ENCODE assay signal across 13 mouse cellular contexts in genomic region chr3:89999830-90000229, GRCm38 (mm10). TPM values are rescaled to one million over a fixed set of nuclear protein-coding genes. Genes with fewer than 3 reads are reported as not detected.
A peak's percentile ranks its signal among the peaks of the same experiment; 100 is the strongest.
DNase-seq lines count a peak whose midpoint lies in the region; ATAC-seq and TF ChIP-seq lines count a peak whose summit lies in the region.
"Had no signal": no experiment of that assay in that cellular context is flagged by ENCODE, and none has a peak within 500 bp of the region (broad histone marks: within the 10 kb centered on the region; RNA-seq: fewer than 3 reads in every experiment).

No protein-coding gene starts in this region.

- DNase-seq in kidney, adult 2 months = no peak
- DNase-seq in kidney, postnatal 25 days = no peak
- peak; percentile 52 for DNase-seq in CH12.LX (ENCODE audit: extremely low read depth)
- no peak for DNase-seq in retina, embryonic 14.5 days (ENCODE audit: low spot score)
- DNase-seq in layer of hippocampus, adult 2 months (ENCODE audit: low spot score in 2 of 2) = no peak
- no peak for DNase-seq in gastrocnemius, postnatal 14 days
- DNase-seq: adrenal gland, adult 2 months; cerebellum, adult 9-11 months; kidney, postnatal 10 days; thymus, postnatal 4 days had no signal

- 71% methylated on average over 4 of the region's 4 CpGs for WGBS in kidney, adult 2 months
- 87% methylated on average over 4 of the region's 4 CpGs for WGBS in embryonic facial prominence, embryonic 12.5 days
- WGBS in liver, embryonic 15.5 days (ENCODE audit: insufficient replicate concordance) = 78% methylated on average over 4 of the region's 4 CpGs

- no peak for TF ChIP-seq POLR2A in kidney, adult 2 months (IDR thresholded peaks at IDR 0.05; ENCODE audit: low read depth, low read length)
- TF ChIP-seq POLR2A in CH12.LX (IDR thresholded peaks at IDR 0.05; ENCODE audit: low read depth, low read length) = no peak

- peaks cover 14% of the 10 kb centered on the region; the same call in 1 of the 2 replicates for H3K4me1 ChIP-seq in kidney, adult 2 months (ENCODE audit: control insufficient read depth, insufficient read depth, low read length)
- H3K4me1 ChIP-seq in CH12.LX (ENCODE audit: control insufficient read depth in 1 of 2, insufficient read depth in 2 of 2) = peaks cover 0 to 22% of the 10 kb centered on the region in 2 experiments; a peak in 2 of 4 replicates
- peaks cover 16% of the 10 kb centered on the region for H3K4me1 ChIP-seq in embryonic facial prominence, embryonic 12.5 days
- peaks cover 25% of the 10 kb centered on the region for H3K4me1 ChIP-seq in liver, embryonic 15.5 days (replicated peaks)

- peak overlapping the region; percentile 99; the same call in 1 of the 2 replicates for H3K9ac ChIP-seq in CH12.LX (ENCODE audit: insufficient read depth, low read depth)
- 0 out of 2 replicates have a peak overlapping the region, but pooled peaks have one; percentile 85 for H3K9ac ChIP-seq in embryonic facial prominence, embryonic 12.5 days
- H3K9ac ChIP-seq in liver, embryonic 15.5 days = 0 out of 2 replicates have a peak overlapping the region, but pooled peaks have one; percentile 75

- H3K27me3 ChIP-seq in kidney, adult 2 months (replicated peaks; ENCODE audit: control insufficient read depth, insufficient read depth, low read length) = no peaks in the 10 kb centered on the region
- H3K27me3 ChIP-seq in CH12.LX (replicated peaks) = no peaks in the 10 kb centered on the region
- H3K27me3 ChIP-seq in embryonic facial prominence, embryonic 12.5 days = no peaks in the 10 kb centered on the region
- H3K27me3 ChIP-seq in liver, embryonic 15.5 days = no peaks in the 10 kb centered on the region

- intact Hi-C loops in gastrocnemius, postnatal 14 days (cut with DNase I; ENCODE audit: low total_unique reads) = no loop called here

- peak overlapping the region; percentile 97 for H3K4me2 ChIP-seq in CH12.LX (ENCODE audit: insufficient read depth, low read depth, poor library complexity, severe bottlenecking)
- peak overlapping the region; percentile 78 for H3K4me2 ChIP-seq in embryonic facial prominence, embryonic 12.5 days (replicated peaks)
- peak overlapping the region; percentile 89 for H3K4me2 ChIP-seq in liver, embryonic 15.5 days

- peaks cover 25% of the 10 kb centered on the region for H3K79me2 ChIP-seq in CH12.LX (replicated peaks; ENCODE audit: control insufficient read depth, extremely low read depth, insufficient read depth, poor library complexity, severe bottlenecking)

- no peaks in the 10 kb centered on the region for H3K9me3 ChIP-seq in CH12.LX (replicated peaks; ENCODE audit: low read length)
- H3K9me3 ChIP-seq in embryonic facial prominence, embryonic 12.5 days = no peaks in the 10 kb centered on the region
- no peaks in the 10 kb centered on the region for H3K9me3 ChIP-seq in liver, embryonic 15.5 days (replicated peaks)

- dilution Hi-C loops in CH12.LX (cut with MboI; ENCODE audit: extremely low pct_ligation_motif_present, extremely low pct_unique_long_range_greater_than_20kb, low sequenced_read_pairs) = no loop called here

- ATAC-seq in embryonic facial prominence, embryonic 12.5 days (ENCODE audit: insufficient number of reproducible peaks, insufficient read depth, low FRiP score, low TSS enrichment) = no peak
- no peak for ATAC-seq in liver, embryonic 15.5 days (ENCODE audit: insufficient read depth)
- ATAC-seq: forebrain, embryonic 16.5 days had no signal

- H3K27ac ChIP-seq in kidney, adult 2 months (ENCODE audit: insufficient read depth, low read depth, low read length) = peak overlapping the region; percentile 93
- peak overlapping the region; percentile 82 for H3K27ac ChIP-seq in CH12.LX (ENCODE audit: insufficient read depth, low read depth)
- peak overlapping the region; percentile 98 for H3K27ac ChIP-seq in embryonic facial prominence, embryonic 12.5 days
- peak overlapping the region; percentile 84; the same call in 1 of the 2 replicates for H3K27ac ChIP-seq in liver, embryonic 15.5 days (replicated peaks)
- H3K27ac ChIP-seq in layer of hippocampus, adult 2 months = no peak overlapping the region; the same call in 1 of the 2 replicates

- no peak for TF ChIP-seq EP300 in CH12.LX (IDR thresholded peaks at IDR 0.05; ENCODE audit: low read length)

- peaks cover 2% of the 10 kb centered on the region; the same call in 1 of the 2 replicates for H3K36me3 ChIP-seq in kidney, adult 2 months (ENCODE audit: control insufficient read depth, insufficient read depth, low read length)
- peaks cover 42 to 65% of the 10 kb centered on the region in 2 experiments for H3K36me3 ChIP-seq in CH12.LX (replicated peaks in 1 of 2; ENCODE audit: control insufficient read depth in 1 of 2, insufficient read depth in 1 of 2, low read length in 1 of 2)
- H3K36me3 ChIP-seq in embryonic facial prominence, embryonic 12.5 days = peaks cover 45% of the 10 kb centered on the region
- H3K36me3 ChIP-seq in liver, embryonic 15.5 days (replicated peaks) = peaks cover 43% of the 10 kb centered on the region

- no peak for TF ChIP-seq RAD21 in CH12.LX (IDR thresholded peaks at IDR 0.05; ENCODE audit: low read depth, low read length)

- TF ChIP-seq CTCF in kidney, adult 2 months (conservative IDR thresholded peaks at IDR 0.05; ENCODE audit: insufficient read depth, insufficient read length, low read depth, low read length) = no peak
- TF ChIP-seq CTCF in CH12.LX (conservative IDR thresholded peaks at IDR 0.05 in 1 of 2, IDR thresholded peaks at IDR 0.05 in 1 of 2; ENCODE audit: low read depth in 2 of 2, low read length in 2 of 2) = no peak
- no peak for TF ChIP-seq CTCF in layer of hippocampus, adult 2 months (conservative IDR thresholded peaks at IDR 0.05)

- H3K4me3 ChIP-seq in kidney, adult 2 months (ENCODE audit: insufficient read depth, low read depth, low read length) = no peak overlapping the region
- H3K4me3 ChIP-seq in CH12.LX (replicated peaks in 1 of 3; ENCODE audit: low read depth in 2 of 3, low read length in 2 of 3, poor library complexity in 1 of 3) = peak overlapping the region in 1 of 3 experiments; percentile 94
- no peak overlapping the region for H3K4me3 ChIP-seq in embryonic facial prominence, embryonic 12.5 days
- peak overlapping the region; percentile 75; the same call in 1 of the 2 replicates for H3K4me3 ChIP-seq in liver, embryonic 15.5 days (replicated peaks)
- H3K4me3 ChIP-seq in layer of hippocampus, adult 2 months = no peak overlapping the region

- in situ Hi-C loops in CH12.LX (cut with MboI; ENCODE audit: low pct_ligation_motif_present, low pct_unique_long_range_greater_than_20kb, low sequenced_read_pairs) = no loop called here

TF ChIP-seq in CH12.LX, 34 proteins besides CTCF, POLR2A, EP300 and RAD21:
- no peak for TF ChIP-seq POLR2AphosphoS2 (IDR thresholded peaks at IDR 0.05; ENCODE audit: low read depth, low read length)
- TF ChIP-seq TCF12 (IDR thresholded peaks at IDR 0.05; ENCODE audit: low read depth, low read length) = no peak
- TF ChIP-seq JUN (IDR thresholded peaks at IDR 0.05; ENCODE audit: insufficient read depth, low read depth, low read length) = no peak
- TF ChIP-seq BHLHE40 (IDR thresholded peaks at IDR 0.05; ENCODE audit: low read depth, low read length) = peak; percentile 94

RNA-seq across cellular contexts. Expression of gene Hax1, which starts 1.2 kb away (rescaled TPM):
- polyA plus RNA-seq in kidney, adult 2 months (2012; rRNA removed) = 130 and 138 TPM in 2 replicates
- total RNA-seq in CH12.LX (2012; rRNA removed) (268 and 353 TPM in 2 replicates), CH12.LX (2014; rRNA removed) (294 and 302 TPM in 2 replicates)
- 304 and 319 TPM in 2 replicates for polyA plus RNA-seq in CH12.LX (2012; ENCODE audit: insufficient read length, low read depth)
- polyA plus RNA-seq in embryonic facial prominence, embryonic 12.5 days (2016; fragmentation: Nextera tagmentation; extraction: Ambion mirVana) = 172 and 173 TPM in 2 replicates
- polyA plus RNA-seq in liver, embryonic 15.5 days (2015; fragmentation: Nextera tagmentation; extraction: Ambion mirVana) = 118 and 124 TPM in 2 replicates
- 10 to 100 TPM; 89.8 to 91.8 TPM for total RNA-seq in layer of hippocampus, adult 2 months (2021)
- 10 to 100 TPM; 45.2 to 50.2 TPM for total RNA-seq in gastrocnemius, postnatal 14 days (2021)

RNA-seq across cellular contexts. Expression of gene Atp8b2, which starts 36.5 kb away (rescaled TPM):
- polyA plus RNA-seq in kidney, adult 2 months (2012; rRNA removed) = 21.9 and 23.5 TPM in 2 replicates
- total RNA-seq in CH12.LX (2012; rRNA removed) (35.8 and 51.8 TPM in 2 replicates), CH12.LX (2014; rRNA removed) (33.2 and 34.2 TPM in 2 replicates)
- polyA plus RNA-seq in CH12.LX (2012; ENCODE audit: insufficient read length, low read depth) = 31.3 and 44.4 TPM in 2 replicates
- polyA plus RNA-seq in embryonic facial prominence, embryonic 12.5 days (2016; fragmentation: Nextera tagmentation; extraction: Ambion mirVana) = 19.1 and 22.9 TPM in 2 replicates
- 1.3 and 1.7 TPM in 2 replicates for polyA plus RNA-seq in liver, embryonic 15.5 days (2015; fragmentation: Nextera tagmentation; extraction: Ambion mirVana)
- total RNA-seq in layer of hippocampus, adult 2 months (2021) = 10 to 100 TPM; 79.1 to 94.6 TPM
- total RNA-seq in gastrocnemius, postnatal 14 days (2021) = 10 to 100 TPM; 20.6 to 28.7 TPM

RNA-seq across cellular contexts. Expression of gene 4933434E20Rik, which starts 51.6 kb away (rescaled TPM):
- polyA plus RNA-seq in kidney, adult 2 months (2012; rRNA removed) = 53.0 and 56.2 TPM in 2 replicates
- total RNA-seq in CH12.LX (2012; rRNA removed) (89.5 and 92.2 TPM in 2 replicates), CH12.LX (2014; rRNA removed) (126 and 133 TPM in 2 replicates)
- 101 and 102 TPM in 2 replicates for polyA plus RNA-seq in CH12.LX (2012; ENCODE audit: insufficient read length, low read depth)
- 147 and 149 TPM in 2 replicates for polyA plus RNA-seq in embryonic facial prominence, embryonic 12.5 days (2016; fragmentation: Nextera tagmentation; extraction: Ambion mirVana)
- polyA plus RNA-seq in liver, embryonic 15.5 days (2015; fragmentation: Nextera tagmentation; extraction: Ambion mirVana) = 71.4 and 75.6 TPM in 2 replicates
- total RNA-seq in layer of hippocampus, adult 2 months (2021) = 100 to 1,000 TPM in 1 of 2 experiments, 10 to 100 TPM in 1; 89.6 to 101 TPM
- 10 to 100 TPM; 46.8 to 56.9 TPM for total RNA-seq in gastrocnemius, postnatal 14 days (2021)

RNA-seq across cellular contexts. Expression of gene Ubap2l, which starts 52.6 kb away (rescaled TPM):
- polyA plus RNA-seq in kidney, adult 2 months (2012; rRNA removed) = 105 and 108 TPM in 2 replicates
- 72.6 and 83.7 TPM in 2 replicates for total RNA-seq in CH12.LX (2012; rRNA removed)
- 48.5 and 49.0 TPM in 2 replicates for total RNA-seq in CH12.LX (2014; rRNA removed)
- polyA plus RNA-seq in CH12.LX (2012; ENCODE audit: insufficient read length, low read depth) = 189 and 201 TPM in 2 replicates
- polyA plus RNA-seq in embryonic facial prominence, embryonic 12.5 days (2016; fragmentation: Nextera tagmentation; extraction: Ambion mirVana) = 203 and 230 TPM in 2 replicates
- polyA plus RNA-seq in liver, embryonic 15.5 days (2015; fragmentation: Nextera tagmentation; extraction: Ambion mirVana) = 54.0 and 61.5 TPM in 2 replicates
- 100 to 1,000 TPM; 173 to 179 TPM for total RNA-seq in layer of hippocampus, adult 2 months (2021)
- total RNA-seq in gastrocnemius, postnatal 14 days (2021) = 10 to 100 TPM; 90.4 to 95.0 TPM
